Mouse (Mus musculus): ENCODE data around the gene Sorbs2.
"Not testable (repeated sequence)": the region's sequence is repeated elsewhere in the genome, so short reads cannot be mapped to it uniquely, and the experiment has no call there.

Gene Sorbs2

GRCm38 (mm10) chr8:45855118-45855517 is 347.5 kb downstream of the Sorbs2 start:
- no peak for DNase-seq

- DNase-seq, result no peak
Measured at GRCm38 (mm10) chr8:45857734-45858133, 350.1 kb downstream of the Sorbs2 start.

- DNase-seq, result no peak
Measured at GRCm38 (mm10) chr8:45858391-45858790, 350.8 kb downstream of the Sorbs2 start.

- not testable (repeated sequence) for DNase-seq
Measured at GRCm38 (mm10) chr8:45871587-45871986, 364.0 kb downstream of the Sorbs2 start.

- DNase-seq, result no peak
Measured at GRCm38 (mm10) chr8:45872077-45872476, 364.5 kb downstream of the Sorbs2 start.

- peak; percentile 9 for DNase-seq
Measured at GRCm38 (mm10) chr8:45874945-45875626, 367.5 kb downstream of the Sorbs2 start.

GRCm38 (mm10) chr8:45876397-45876796 is 368.8 kb downstream of the Sorbs2 start:
- DNase-seq, result no peak
